Mouse (Mus musculus) forebrain, embryonic 14.5 days (tissue): ENCODE data around the gene Rbm11. TPM values are rescaled to one million over a fixed set of nuclear protein-coding genes. Genes with fewer than 3 reads are reported as not detected.

Source experiments
- ATAC-seq: fragments of 200-750 bp; cut with Nextera tagmentation; 2 replicates; pipeline ENCODE4 v1.8.0; 2017; ENCODE audit warnings: mild to moderate bottlenecking, moderate library complexity
- DNase-seq: peaks from one replicate; pipeline ENCODE4 v3.0.0-alpha.2; 2015; ENCODE audit warnings: low spot score
- H3K27ac ChIP-seq: fragments of 300-500 bp; sonication (generic); 2 replicates; pipeline ENCODE4 v1.5.1; 2014; ENCODE audit warnings: low read depth, mild to moderate bottlenecking, control low read depth, low read length, moderate library complexity
- H3K27me3 ChIP-seq: fragments of 300-500 bp; sonication (generic); replicated peaks from 2 replicates; pipeline ENCODE4 v1.6.1; 2014; ENCODE audit warnings: low read length, control low read depth, mixed read lengths; ENCODE audit not compliant: control insufficient read depth, insufficient read depth
- H3K36me3 ChIP-seq: fragments of 300-500 bp; sonication (generic); 2 replicates; pipeline ENCODE4 v1.6.1; 2014; ENCODE audit warnings: low read length, control low read depth; ENCODE audit not compliant: control insufficient read depth, insufficient read depth
- H3K4me1 ChIP-seq: fragments of 300-500 bp; sonication (generic); 2 replicates; pipeline ENCODE4 v1.6.1; 2014; ENCODE audit warnings: antibody characterized with exemption, low read length, control low read depth; ENCODE audit not compliant: control insufficient read depth, insufficient read depth
- H3K4me2 ChIP-seq: fragments of 300-500 bp; sonication (generic); 2 replicates; pipeline ENCODE4 v1.6.1; 2014; ENCODE audit warnings: mild to moderate bottlenecking, control low read depth, low read length
- H3K4me3 ChIP-seq: fragments of 300-500 bp; sonication (generic); 2 replicates; pipeline ENCODE4 v1.5.1; 2014; ENCODE audit warnings: low read depth, low read length, control low read depth
- H3K9ac ChIP-seq: fragments of 300-500 bp; sonication (generic); 2 replicates; pipeline ENCODE4 v1.6.1; 2014; ENCODE audit warnings: mild to moderate bottlenecking, low read length, control low read depth, moderate library complexity
- H3K9me3 ChIP-seq: fragments of 300-500 bp; sonication (generic); replicated peaks from 2 replicates; pipeline ENCODE4 v1.6.1; 2016; ENCODE audit warnings: low read length, control low read depth, mixed read lengths; ENCODE audit not compliant: control insufficient read depth
- whole genome bisulfite sequencing: fragments of 180-500 bp; shearing (Covaris S2); extraction: QIAGEN DNeasy Blood & Tissue Kit; methylation state at CpG from one replicate; pipeline ENCODE4 v1.1.7; 2014; 5-methylcytosine and 5-hydroxymethylcytosine counted together
- polyA plus RNA-seq: library from polyadenylated mRNA; unstranded; fragments of >200 nt; fragmentation: Nextera tagmentation; extraction: Ambion mirVana; gene quantifications from 2 replicates; pipeline ENCODE4 v1.2.1, GENCODE M21; 2014

Gene Rbm11
- polyA plus RNA-seq, 1 experiment from 2014 or later, result 1.1 TPM

- 73% methylated on average over 2 of the region's 2 CpGs for WGBS
Measured at GRCm38 (mm10) chr16:75617651-75618349, 25.2 kb downstream of the Rbm11 start.

DNA sequence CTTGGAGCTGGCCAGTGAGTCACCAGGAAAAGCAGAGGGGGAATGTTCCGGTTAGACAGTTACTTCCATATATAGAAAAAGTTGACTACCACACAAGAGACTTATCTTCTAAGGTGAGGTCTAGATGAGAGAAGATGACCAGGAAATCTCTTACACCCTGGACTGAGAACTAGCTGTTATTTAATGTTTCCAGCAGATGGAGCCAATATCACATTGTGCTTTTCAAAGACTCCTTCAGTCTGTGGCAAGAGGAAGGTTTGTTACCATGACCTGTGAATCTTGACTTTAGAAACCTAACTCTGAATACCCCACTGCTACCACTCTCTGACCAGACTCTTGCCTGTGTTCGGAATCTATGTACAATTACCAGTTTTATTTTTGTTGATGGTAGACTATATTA lies 35.2 kb downstream of the Rbm11 start:
- Histone ChIP-seq H3K36me3 (no peaks in the 10 kb centered on the region), H3K9me3 (no peaks in the 10 kb centered on the region), H3K4me2 (no peak overlapping the region), H3K4me3 (no peak overlapping the region), H3K4me1 (no peaks in the 10 kb centered on the region), H3K9ac (no peak overlapping the region), H3K27me3 (no peaks in the 10 kb centered on the region), H3K27ac (no peak overlapping the region)
- WGBS, result 90% methylated on average over 2 of the region's 2 CpGs
- ATAC-seq, result no peak
- peak; percentile 23 for DNase-seq

More at GRCm38 (mm10) chr16:75617651-75618349, 25.2 kb downstream of the Rbm11 start:
- Histone ChIP-seq H3K27me3 (no peaks in the 10 kb centered on the region), H3K27ac (no peak overlapping the region), H3K9ac (no peak overlapping the region), H3K9me3 (no peaks in the 10 kb centered on the region), H3K36me3 (no peaks in the 10 kb centered on the region), H3K4me3 (no peak overlapping the region), H3K4me1 (no peaks in the 10 kb centered on the region), H3K4me2 (no peak overlapping the region)
- peak; percentile 77 for DNase-seq
- ATAC-seq, result peak; percentile 68

Other genes starting within 250 kb of the Rbm11 start
- not detected in 2 replicates for gene Lipi, start 6.8 kb upstream of the Rbm11 start, polyA plus RNA-seq
- gene Hspa13, start 174.3 kb downstream of the Rbm11 start, polyA plus RNA-seq, result 43.6 and 52.2 TPM in 2 replicates